Mouse (Mus musculus) brain, embryonic 14.5 days (tissue): ENCODE results near the gene Eif3b.
"Not testable (repeated sequence)": the region's sequence is repeated elsewhere in the genome, so short reads cannot be mapped to it uniquely, and the experiment has no call there.

Source experiments
- CTCF ChIP-seq: fragments of 200-500 bp; IDR thresholded peaks from 2 replicates; pipeline ENCODE4 v1.5.1; 2012; ENCODE audit warnings: inconsistent platforms, mild to moderate bottlenecking, moderate library complexity, borderline replicate concordance; ENCODE audit not compliant: insufficient read depth, insufficient read length; ENCODE audit errors: extremely low read depth
- POLR2A ChIP-seq: fragments of 200-500 bp; IDR thresholded peaks from 2 replicates; pipeline ENCODE4 v1.6.1; 2012; ENCODE audit warnings: mild to moderate bottlenecking, inconsistent platforms, borderline replicate concordance; ENCODE audit not compliant: poor library complexity, insufficient read depth, insufficient read length, severe bottlenecking; ENCODE audit errors: extremely low read depth

DNA sequence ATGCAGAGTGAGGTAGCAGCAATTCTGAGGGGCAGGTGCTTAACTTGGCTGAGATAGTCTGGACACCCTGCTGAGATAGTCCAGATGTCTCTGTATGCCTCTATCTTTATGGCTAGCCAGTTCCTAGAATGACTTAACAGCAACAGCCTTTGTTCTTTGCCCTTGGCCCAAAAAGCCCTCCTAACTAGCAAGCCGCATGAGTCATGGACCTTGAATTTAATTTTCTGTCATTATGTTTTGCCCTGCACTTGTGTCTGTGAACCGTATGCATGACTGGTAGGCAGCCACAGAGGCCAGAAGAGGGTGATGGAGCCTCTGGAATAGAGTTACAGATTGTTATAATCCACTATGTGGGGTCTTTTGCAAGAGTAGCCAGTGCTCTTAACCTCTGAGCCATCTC is 44.0 kb downstream of the Eif3b start:
- not testable (repeated sequence) for TF ChIP-seq POLR2A, CTCF
